Mouse (Mus musculus) MEL-GATA-1-ER (cell line): ENCODE measurements around the gene Arhgef40.

Experiments
- DNase-seq: peaks from one replicate; pipeline ENCODE4 v3.0.0-alpha.2; 2012; ENCODE audit warnings: low read depth; ENCODE audit errors: extremely low read depth

Gene Arhgef40

DNA sequence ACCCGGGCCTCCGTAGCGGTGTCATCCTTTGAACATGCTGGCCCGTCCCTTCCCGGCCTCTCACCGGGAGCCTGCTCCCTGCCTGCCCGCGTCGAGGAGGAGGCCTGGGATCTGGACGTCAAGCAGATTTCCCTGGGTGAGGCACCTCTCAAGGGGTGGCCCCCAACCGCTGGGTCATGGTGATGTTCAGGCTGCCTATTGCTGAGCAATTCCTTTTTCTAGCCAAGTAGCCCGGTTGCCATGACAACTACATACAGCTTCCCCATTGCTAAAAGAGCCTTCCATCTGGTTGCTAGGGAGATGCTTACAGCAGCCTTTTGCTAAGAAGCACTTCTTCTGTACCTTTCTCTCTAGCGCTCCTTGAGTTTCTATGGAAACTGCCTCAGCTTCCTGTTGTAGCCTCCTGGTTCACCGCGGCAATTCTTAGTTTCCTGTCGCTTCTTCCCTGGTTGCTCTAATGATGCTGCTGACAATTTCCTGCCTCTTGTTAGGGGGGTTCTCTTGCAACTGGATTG is 19.5 kb downstream of the Arhgef40 start:
- DNase-seq = no peak

DNA sequence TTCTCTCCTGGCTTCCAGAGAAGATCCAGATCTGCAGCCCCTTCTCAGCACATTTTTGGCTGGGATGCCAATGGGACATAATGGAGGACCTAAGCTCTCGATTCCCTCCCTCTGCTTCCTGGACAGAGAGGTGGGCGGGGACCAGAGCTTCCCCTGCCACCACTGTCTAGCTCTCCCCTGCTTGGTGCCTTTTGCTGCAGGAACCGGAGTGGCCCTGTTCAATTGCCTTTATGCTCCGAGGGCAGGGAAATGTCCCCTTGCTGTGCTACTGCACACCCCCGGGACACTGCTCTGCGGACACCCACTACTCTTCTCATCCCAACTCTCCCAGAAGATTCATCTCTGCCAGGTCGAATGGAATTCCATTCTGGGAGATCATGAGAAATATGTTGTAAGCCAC is 20.6 kb downstream of the Arhgef40 start:
- DNase-seq = no peak

DNA sequence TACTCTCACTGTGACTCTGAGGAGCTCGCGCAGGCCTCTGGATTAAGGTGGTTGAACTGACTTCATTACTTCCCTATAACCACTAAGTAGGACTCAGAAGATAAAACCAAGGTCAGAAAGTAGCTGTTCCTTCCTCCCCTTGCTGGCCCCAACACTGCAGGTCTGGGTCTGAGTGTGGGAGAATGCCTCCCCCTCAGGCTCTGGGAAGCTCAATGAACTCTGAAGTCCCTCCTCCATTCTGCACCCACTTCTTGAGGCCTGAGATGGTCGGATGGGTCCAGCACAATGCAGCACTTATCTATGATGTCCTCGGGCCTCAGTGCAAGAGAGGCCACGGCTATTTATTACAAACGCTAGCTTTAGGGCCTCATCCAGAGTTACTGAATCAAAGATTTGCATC is 21.1 kb downstream of the Arhgef40 start:
- DNase-seq = no peak

DNA sequence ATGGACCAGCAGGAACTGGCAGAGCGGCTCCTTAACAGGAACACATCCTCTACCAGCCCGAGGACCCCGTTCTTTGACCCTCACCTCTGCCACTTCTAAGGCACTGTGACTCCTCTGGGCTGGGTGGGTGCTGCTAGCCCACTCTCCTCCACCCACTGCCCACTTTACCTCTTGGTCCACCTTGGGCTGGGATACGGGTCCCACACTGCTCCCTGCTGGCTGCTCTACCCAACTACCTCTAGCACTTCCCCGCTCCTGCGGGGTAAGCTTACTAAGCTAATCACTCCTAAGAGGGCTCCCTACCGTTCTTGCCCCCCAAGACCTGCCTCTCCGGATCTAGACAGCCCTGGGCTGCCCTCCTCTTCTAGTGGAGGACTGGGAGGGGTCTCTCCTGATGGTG is 21.7 kb downstream of the Arhgef40 start:
- no peak for DNase-seq

DNA sequence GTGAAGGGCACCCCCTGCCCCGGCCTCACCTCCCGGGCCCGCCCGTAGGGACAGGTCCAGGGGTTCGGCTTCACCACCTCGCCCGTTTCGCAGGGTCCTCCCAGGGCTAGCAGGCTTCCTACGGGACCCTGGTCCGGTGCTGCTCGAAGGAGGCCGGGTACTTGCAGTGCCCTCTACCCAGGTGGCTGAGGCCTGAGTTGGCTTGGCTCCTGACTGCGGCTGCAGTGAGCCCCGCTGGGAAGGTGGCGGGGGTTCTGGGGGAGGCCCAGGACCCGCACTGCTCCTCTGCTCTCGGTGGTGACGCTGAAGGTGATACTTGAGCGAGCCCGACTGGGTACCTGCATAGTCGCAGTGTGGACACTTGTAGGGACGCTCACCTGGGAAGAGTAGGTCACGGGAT is 22.3 kb downstream of the Arhgef40 start:
- DNase-seq = no peak

DNA sequence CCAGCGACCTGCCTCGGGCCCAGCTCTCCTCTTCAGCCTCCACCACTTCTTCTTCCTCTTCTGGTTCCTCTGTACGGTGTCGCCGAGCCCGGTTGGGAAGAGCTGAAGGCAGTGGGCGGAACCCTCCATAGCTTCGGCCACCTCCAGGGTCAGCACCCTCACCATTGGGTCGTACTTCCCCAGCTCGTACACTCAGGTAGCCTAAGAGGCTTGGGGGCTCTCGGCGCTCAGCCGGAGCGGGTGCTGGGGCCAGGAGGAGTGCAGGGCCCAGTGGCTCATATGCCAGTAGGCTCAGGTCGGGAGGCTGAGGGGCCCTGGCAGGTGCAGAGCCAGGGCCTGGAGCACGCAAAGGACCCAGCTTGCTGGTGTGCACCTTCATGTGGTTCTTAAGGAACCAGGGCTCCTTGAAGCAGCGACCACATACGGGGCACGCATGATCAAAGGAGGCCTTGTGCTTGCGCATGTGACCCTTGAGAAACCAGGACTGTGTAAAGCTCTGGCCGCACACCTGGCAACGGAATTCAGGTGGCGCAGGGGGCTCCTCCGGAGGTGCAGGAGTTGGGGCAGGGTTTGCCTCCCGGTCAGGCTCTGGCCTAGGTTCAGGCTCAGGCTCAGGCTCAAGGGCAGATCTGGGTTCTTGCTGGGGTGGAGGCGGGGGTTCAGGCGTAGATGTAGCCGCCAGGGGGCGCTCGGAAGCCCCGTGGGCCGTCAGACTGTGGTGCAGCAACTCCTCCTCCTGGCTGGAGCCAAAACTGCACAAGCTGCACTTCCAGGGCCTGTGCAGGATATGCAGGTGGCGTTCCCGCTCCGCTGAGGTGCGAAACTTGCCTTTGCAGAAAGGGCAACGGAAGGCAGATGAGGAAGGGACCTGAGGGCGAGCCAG is 24.0 kb downstream of the Arhgef40 start:
- no peak for DNase-seq

DNA sequence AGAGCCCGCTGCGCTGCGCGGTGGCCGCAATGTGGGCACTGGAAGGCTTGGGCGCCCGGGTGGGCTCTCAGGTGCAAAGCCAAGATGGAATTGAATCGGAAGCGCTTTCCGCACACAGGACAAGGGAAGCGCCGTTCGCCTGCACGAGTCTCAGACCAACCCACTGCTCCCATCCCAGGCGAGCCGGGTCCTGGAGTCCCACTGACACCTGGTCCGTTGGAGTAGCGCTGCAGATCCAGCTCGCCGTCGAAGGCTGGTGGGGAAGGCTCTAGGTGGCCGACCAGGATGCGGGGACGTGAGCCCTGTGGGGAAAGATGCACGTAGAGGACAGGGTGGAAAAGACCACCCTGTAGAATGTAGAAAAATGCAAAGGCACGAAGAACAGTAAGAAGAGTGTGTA is 24.8 kb downstream of the Arhgef40 start:
- DNase-seq = no peak

DNA sequence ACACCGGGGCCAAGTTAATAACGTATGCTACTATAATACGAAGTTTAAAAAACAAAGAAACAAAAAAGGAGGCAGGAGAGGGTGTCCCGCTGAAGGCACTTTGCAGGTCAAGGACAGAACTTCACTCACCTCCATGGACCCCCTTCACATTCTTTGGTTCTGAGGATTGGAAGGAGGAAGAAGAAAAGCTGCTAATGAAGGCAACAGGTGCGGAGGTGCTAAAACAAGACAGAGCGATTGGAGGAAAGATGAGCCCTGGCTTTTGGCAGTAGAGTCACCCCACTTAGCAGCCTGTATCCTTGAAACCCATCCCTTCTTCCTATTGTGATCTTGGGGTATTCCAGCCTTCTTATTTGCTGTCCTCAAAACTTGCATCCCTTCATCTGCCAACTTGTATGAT is 25.3 kb downstream of the Arhgef40 start:
- no peak for DNase-seq

DNA sequence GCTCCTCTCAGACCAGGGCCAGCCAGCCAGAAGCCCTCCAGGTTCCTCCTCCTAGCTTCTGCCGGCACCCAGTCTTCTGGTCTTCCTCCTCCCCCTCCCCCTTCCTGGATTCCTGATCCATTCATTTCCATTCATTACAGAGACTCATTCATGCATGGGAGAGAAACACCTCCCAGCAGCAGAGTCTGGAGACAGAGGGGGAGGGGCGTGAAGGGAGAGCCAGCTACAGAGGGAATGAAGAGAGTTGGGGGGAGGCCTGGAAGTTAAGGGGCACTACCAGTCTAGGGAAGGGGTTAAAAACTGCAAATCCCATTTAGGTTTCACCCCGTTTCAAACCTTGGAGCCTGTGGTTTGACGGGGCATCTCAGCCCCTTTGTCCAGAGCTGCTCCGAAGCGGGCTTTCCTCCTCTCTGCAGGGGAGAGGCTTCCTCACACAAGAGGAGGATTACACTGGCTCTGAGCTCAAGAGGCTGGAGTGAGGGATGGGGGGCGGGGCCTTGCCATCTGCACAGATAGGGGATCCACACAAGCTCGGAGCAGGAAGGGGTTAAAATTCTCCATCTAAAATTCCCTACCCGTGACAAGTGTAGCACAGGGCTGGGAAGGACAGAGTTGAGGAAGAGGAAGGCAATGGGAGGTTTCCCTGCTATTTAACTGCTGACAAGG is 26.1 kb downstream of the Arhgef40 start:
- no peak for DNase-seq

DNA sequence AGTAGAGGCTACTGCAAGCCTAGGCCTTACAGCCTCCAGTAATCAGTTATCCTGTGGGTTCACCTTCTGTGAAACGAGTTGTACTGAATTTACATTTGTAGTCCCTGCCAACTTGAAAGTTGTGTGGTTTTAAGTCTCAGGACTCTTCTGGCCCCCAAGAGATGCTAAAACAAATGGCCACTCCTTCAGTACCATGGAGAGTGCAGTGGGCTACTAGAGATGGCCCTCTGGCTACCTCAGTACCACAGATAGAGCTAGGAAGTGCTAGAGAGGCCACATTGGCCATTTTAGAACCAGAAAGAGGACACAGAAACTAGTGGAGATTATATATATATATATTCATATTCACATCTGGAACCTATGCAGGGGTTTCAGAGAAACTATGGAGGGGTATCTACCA is 27.2 kb downstream of the Arhgef40 start:
- no peak for DNase-seq

DNA sequence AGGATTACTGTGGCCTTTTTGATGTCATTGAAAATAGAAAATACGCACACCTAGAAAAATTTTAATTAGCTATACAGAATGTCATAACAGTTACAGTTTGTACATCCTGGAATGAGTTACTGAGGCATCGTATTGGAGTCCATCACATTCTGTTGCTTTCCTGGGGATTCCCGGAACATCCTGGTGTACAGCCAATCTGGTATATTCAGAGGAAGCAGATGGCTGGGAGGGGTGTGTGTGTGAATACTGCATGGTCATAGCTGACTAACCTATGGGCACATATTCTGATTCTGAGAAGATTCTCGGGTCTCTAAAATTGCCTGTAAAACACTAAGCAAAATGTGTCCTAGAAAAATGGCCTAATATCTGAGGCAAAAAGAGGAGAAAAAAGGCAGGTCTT is 27.6 kb downstream of the Arhgef40 start:
- no peak for DNase-seq

DNA sequence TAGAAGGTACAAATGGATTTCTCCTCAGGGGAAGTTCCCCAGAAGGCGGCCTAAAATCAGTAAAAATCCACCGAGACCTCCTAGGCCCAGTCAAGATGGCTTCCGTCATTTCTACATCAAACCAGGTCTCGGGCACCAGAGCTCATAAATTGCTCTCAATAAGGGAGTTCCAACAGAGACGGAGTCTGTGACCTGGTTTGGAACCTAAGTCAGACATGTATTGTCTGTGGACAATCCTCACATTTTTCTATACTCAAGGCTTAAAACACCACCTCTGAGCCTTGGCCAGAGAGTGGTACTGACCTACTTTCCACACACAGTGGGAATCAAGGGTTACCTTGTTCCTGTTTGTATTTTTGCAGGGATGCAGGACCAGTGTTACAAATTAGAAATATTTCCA is 28.0 kb downstream of the Arhgef40 start:
- DNase-seq = no peak

DNA sequence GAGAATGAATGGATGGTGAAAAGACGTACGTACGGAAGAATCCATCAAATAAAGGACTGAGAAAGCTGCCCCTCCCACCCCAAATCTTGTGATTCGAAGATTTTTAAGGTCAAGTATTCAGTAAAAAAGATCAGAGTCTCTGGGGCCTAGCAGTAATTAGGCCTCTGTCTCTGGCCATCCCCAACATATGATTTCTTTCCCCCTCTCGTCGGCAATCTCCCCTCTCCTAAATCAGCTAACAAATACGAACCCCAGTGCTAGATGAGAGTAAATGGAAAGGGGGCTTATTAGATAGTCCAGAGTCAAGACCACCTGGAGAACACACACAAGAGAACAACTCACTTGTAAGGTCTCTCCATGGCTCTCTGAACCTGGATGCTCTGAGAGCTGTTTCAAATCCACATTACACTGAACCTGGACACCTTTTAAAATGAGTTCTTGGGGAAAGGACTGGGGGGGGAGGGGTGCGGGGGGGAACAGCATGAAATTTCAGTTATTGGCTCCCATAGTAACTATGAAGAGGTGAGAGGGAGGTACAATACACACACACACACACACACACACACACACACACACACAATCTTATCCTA is 28.6 kb downstream of the Arhgef40 start:
- no peak for DNase-seq

DNA sequence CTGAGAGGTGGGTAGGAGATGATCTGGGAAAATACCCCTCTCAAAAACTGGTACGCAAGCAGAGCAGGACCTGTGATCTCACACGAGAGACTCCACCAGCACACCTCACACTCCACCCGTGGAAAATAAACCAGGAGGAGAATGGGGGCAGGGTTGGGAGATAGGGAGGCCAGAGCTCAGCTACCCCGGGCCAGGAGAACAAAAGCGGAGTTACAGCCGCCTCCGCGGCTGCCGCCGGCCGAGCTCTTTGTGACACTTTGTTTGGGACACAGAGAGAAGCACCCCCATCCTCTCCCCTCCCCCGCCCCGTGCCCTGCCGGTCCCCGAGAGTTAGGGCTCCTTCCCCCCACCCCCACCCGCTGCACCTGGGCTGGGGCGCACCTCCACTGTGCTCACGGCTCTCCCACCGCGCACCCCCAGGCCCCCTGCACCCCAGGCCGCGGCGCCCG is 29.3 kb downstream of the Arhgef40 start:
- no peak for DNase-seq

DNA sequence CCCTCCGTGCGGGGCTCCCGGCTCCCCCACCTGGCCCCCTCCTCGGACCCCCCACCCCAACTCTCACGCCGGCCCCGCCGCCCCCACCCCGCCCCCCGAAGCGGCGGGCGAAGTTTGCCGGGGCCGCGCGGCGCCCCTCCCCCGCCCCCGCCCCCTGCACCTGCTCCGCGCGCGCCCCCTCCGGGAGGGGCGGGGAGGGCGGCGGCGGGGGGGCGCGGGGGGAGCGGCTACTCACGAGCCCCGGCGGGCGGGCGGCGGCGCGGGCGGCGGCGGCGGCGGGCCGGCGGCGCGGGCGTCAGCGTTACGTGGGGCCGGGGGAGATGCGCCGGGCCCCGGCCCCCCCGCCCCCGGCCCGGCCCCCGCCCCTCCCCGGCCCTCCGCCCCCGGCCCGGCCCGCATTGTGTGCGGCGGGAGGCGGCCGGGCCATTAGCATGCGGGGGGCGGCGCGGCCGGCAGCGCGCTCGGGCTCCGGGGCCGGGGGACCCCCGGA is 29.8 kb downstream of the Arhgef40 start:
- DNase-seq = no peak

DNA sequence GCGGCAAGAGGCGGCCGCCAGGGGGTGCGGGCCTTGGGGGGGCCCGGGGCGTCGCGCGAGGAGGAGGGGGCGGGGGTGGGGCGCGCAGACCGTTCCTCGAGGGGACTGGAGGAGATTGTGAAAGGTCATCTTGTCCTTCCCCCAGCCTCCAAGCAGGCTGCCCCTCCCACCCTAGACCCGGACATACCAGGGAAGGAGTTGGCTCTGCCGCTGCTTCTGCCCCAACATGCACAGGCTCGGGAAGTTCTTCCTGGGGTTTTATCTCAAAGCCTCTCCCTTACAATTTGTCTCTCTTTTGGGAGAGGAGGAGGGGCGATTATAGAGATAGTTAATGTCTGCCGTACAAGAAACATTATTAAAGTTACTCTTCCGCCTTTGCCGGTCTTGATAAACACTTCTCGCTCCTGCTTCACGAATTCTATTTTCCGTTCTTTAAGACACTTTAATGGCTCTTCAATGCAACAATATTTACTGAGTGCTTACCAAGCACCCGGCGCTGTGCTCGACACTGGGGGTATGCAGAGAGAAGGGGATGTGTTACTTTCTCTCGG is 30.3 kb downstream of the Arhgef40 start:
- no peak for DNase-seq

DNA sequence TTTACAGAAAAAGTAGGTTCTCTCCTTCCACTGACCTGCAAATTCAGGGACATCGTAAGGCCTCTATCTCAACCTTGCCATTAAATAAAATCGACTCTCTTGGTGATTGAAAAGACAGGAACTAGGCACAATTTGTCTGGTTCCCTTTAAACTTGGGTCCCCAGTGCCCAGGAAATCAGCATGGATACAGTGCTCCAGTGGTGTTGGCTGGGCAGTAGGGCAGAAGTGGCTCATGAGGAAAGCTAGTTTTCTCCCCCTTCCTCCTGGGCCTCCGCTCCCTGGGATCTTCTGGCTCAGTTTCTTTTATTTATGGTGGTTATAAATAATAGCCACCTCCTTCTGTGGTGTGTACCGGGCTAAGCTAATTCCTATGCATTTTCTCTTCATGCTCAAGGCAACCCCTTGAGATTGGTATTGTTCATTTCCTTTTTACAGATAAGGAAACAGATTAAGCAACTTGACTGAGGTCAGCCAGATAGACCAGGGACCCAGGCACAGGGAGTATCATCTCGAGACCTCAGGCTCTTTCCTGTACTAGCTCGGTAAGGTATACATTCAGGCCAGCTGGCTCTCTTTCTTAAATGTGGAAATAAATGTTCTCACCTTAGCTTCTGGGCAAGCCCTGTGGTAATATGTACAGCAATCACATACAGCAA is 31.1 kb downstream of the Arhgef40 start, which contains the start of gene Tmem253:
Gene Tmem253, plus strand, starts transcription at position 214 of the 656 bp plus-strand sequence.
- DNase-seq = no peak

DNA sequence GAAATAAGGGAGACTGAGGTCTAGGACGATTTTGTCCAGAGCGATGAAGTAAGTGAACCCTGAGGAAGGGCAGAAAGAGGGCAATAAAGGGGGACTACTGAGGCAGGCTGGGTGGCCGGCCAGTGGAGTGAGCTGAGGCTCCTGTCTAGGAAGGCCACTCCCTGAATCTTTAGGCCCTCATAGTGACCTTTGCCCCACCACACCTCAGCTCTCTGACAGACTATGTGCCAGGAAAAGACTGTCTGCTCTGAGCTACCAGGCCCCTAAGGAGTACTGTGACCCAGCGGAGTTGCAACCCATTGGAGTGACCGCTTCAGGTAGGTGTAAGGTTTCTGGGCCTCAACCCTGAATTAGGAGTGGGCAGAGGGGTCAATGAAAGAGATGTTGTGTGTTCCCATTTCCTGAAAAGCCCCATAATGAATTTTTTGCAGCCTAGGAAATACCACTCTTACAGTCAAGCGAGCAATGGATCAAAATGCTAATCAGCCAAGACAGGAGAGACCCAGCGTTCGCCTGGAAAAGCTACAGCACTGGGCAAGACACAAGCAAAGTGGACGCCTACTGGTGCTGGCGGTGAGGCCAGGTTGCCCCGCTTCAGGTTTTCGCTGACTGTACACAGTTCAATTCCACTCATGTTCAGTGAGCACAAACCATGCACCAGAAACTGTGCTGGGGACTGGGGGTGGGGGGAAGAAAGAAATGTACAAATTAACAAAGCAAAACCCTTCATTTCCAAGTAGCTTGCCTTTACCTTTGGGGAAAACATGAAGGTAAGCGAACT is 32.3 kb downstream of the Arhgef40 start:
- no peak for DNase-seq

DNA sequence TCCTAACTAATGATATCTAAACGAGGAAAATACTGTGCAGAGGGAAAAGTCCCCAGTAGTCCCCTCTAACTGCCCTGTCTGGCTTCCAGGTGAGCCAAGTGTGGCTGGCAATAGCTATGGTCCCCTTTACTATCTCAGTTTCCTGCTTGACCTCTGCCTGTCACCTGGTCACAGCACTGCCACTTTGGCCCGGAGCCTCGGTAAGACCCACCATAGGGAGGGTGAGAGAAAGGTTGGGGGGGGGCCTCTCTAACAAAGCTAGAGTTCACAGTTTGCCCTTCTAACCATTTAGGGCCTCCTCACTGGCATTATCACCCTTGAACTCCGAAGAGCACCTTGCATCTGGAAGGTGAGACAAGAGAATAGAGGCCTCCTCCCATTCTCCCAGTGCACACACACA is 33.1 kb downstream of the Arhgef40 start:
- no peak for DNase-seq
